Mouse (Mus musculus) heart, postnatal 25 days (tissue): ENCODE results near the gene Cap2. TPM values are rescaled to one million over a fixed set of nuclear protein-coding genes. Genes with fewer than 3 reads are reported as not detected.

Experiments used
- DNase-seq: peaks from one replicate; pipeline ENCODE4 v3.0.0; 2022; ENCODE audit warnings: low spot score
- intact Hi-C: fragments of 180-260 bp; cut with DNase I; formaldehyde crosslinking; loops from one replicate; pipeline ENCODE4 v1.15.1; 2025
- total RNA-seq, 2 experiments: library from RNA; stranded (reverse); gene quantifications; 2 replicates each; pipeline ENCODE4 v1.2.3; 2021

The Cap2 gene
- 100 to 1,000 TPM; 133 to 155 TPM for total RNA-seq

- DNase-seq = peak; percentile 60
- intact Hi-C loops = loop anchor here (5.0 kb wide), 2 partner anchors 70 to 80 kb away; no protein-coding TSS in a partner anchor
These were observed at the start of gene Cap2 for GRCm38 (mm10) chr13:46501800-46502389. Gene Cap2 (plus strand): TSS chr13:46501848.

- intact Hi-C loops = no loop called here
- no peak for DNase-seq
These were observed 42.1 kb upstream of the Cap2 start for GRCm38 (mm10) chr13:46459546-46459945.

- intact Hi-C loops = no loop called here
- no peak for DNase-seq
These were observed 39.4 kb upstream of the Cap2 start for GRCm38 (mm10) chr13:46462280-46462679.

- DNase-seq = no peak
- intact Hi-C loops = no loop called here
These were observed 37.9 kb upstream of the Cap2 start for GRCm38 (mm10) chr13:46463764-46464163.

DNA sequence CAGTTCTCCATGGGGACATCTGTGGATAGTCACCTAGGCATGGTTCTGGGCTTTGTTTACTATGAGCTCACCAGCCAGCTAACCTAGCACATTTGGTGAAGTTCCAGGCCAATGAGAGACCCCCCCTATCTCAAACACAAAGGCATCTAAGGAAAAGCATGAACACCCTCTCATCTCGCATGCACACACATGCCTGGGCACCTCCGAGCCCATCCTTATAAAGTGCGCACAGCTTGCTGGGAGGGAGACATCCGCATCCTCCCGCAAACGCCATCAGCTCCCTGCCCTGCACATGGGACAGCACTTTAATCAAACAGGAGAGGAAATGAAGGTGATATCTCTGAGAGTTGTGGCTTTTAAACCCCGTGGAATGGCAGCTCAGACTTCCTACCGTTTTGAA lies 33.4 kb upstream of the Cap2 start:
- DNase-seq = no peak
- intact Hi-C loops = no loop called here

DNA sequence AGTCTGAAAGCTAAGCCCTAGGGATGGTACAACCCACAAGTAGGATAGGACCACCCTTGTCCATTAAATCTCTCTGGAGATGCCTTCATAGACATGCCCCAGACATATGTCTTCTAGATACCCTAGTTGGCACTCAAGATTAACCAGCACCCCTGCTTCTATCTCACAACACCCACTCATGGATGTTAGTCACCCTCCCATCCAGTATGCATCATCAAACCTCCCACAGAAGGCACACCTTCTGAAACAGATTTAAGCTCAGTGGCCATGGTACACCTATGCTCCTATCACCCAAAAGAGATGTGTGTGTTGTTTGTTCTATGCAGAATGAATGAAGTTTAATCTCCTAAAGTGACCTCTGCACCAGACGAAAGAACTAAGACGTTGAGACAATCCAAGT lies 32.1 kb upstream of the Cap2 start:
- intact Hi-C loops = no loop called here
- DNase-seq = no peak

- DNase-seq = no peak
- intact Hi-C loops = loop anchor here (5.0 kb wide), 1 partner anchor 34 kb away; no protein-coding TSS in a partner anchor
These were observed 20.4 kb upstream of the Cap2 start for GRCm38 (mm10) chr13:46481271-46481670.

DNA sequence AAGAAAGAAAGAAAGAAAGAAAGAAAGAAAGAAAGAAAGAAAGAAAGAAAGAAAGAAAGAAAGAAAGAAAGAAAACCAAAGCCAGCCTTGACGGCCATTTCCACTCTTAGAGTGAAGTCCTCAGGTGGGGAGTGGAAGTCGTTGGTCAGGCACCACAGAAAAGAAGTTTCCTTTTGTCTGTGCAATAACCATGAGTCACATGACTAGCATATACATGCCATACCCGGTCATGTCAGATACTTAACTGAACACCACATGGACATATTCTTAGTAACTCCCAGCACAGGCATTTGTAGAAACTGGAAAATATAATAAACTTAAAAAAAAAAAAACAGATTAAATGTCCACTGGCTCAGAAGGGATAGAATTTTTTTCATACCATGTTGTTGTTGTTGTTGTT lies 16.0 kb upstream of the Cap2 start:
- intact Hi-C loops = no loop called here
- no peak for DNase-seq

GRCm38 (mm10) chr13:46488166-46488565 lies 13.5 kb upstream of the Cap2 start:
- intact Hi-C loops = no loop called here
- no peak for DNase-seq

- intact Hi-C loops = no loop called here
- no peak for DNase-seq
These were observed 11.0 kb upstream of the Cap2 start for GRCm38 (mm10) chr13:46490644-46491043.

- no peak for DNase-seq
These were observed 793 bp downstream of the Cap2 start for GRCm38 (mm10) chr13:46502390-46502891.

DNA sequence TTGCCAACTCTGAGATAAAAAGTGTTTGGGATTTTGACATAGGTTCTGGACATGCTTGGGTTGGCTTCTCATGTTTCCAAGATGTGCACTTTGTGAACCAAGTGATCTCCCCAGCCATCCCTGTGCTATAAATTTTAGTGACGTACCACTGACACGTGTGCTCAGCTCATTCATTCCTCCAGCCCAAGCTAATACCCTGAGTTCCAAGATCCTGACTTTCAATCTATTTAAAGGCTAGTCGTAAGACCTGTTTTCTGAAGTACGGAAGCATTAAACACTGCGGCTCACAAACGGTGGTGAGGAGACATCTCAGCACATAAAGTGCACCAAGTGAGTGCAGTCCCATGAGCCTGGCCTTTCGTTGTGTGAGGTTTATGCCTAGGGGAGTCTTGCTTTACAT lies 6.3 kb downstream of the Cap2 start:
- no peak for DNase-seq
- intact Hi-C loops = no loop called here

More at GRCm38 (mm10) chr13:46502390-46502891, 793 bp downstream of the Cap2 start:
- intact Hi-C loops = loop anchor here (5.0 kb wide), 2 partner anchors 70 to 80 kb away; no protein-coding TSS in a partner anchor

GRCm38 (mm10) chr13:46508823-46509222 lies 7.2 kb downstream of the Cap2 start:
- no peak for DNase-seq
- intact Hi-C loops = no loop called here

- intact Hi-C loops = no loop called here
- DNase-seq = no peak
These were observed 8.8 kb downstream of the Cap2 start for GRCm38 (mm10) chr13:46510460-46510859.

- DNase-seq = no peak
- intact Hi-C loops = no loop called here
These were observed 12.8 kb downstream of the Cap2 start for GRCm38 (mm10) chr13:46514484-46514883.

DNA sequence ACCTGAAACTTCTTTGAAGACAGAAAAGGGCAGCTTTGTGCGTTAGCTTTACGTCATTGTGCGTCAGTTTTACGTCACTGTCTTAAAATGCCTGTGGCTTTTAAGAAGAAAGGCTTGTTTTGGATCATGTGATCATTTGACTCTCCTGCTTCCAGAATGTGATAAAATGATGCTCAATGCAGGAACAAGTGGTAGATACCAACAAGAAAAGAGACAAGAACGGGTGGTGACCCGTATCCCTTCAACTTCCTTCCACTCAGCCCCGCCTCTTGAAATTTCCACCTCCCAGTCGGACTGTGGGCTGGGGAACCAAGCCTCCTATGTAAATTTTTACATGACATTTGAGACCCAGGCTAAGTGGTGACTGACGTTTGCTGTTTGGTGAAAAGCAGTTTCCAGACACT lies 13.5 kb downstream of the Cap2 start:
- DNase-seq = no peak
- intact Hi-C loops = no loop called here

DNA sequence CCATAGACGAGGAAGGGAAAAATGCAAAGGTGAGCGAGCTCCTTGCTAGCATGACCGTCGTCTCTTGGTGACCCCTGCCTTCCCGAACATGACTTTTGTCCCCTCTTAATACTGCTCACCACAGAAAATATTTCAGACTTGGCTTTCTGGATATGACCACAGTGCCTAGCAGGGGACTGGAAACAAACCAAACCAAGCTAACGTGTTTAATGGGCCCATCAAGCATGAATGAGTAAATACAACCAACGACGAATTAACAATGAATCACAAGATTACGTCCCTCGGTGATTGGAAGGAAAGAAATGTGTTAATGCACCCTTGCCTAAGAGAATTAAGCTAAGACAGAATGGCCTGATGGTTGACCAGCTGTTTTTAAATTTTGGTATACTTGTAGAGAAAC lies 13.9 kb downstream of the Cap2 start:
- no peak for DNase-seq
- intact Hi-C loops = no loop called here

GRCm38 (mm10) chr13:46516183-46516582 lies 14.5 kb downstream of the Cap2 start:
- intact Hi-C loops = no loop called here
- no peak for DNase-seq

DNA sequence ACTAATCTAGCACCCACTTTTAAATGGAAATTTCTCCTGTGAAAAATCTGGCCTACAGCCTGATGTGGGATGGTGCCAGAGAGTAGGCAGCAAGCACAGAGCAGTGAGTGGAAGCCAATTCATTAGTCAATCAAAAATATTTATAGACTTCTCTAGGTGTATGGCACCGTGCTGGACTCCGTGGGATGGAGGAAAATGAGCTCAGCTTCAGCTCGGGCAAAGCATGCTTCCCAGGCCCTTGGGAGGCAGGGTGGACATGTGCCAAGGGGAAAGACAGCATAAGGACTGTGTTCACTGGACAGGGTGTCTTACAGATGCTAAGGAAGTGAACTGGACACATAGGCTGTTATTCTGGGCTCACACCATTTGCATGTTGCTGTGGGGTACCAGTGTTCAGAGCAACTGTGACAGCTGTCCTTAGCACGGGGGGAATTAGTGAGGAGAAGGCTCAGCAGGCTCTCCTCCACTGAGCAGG lies 15.6 kb downstream of the Cap2 start:
- DNase-seq = no peak
- intact Hi-C loops = no loop called here

- intact Hi-C loops = no loop called here
These were observed 19.8 kb downstream of the Cap2 start for GRCm38 (mm10) chr13:46521482-46521881.

DNA sequence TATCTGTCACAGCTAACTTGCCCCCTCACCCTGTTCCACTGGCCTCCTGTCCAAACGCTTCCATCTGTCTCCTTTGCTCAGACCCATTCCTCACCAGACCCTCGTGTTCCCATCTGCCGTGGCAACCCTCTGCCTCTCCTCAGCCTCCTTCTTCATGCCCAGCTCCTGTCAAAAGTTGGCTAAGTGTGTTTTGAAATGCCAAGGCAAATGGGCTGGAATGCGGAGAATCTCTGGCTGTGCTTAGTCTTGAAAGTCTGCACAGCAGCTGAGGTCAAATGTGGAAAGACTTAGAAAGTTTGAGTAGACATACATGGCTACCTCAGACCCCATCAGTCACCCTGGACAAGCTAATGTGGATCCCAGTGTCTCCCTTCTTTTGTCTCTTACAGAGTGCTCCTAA lies 21.1 kb downstream of the Cap2 start:
- DNase-seq = no peak
- intact Hi-C loops = no loop called here

More at GRCm38 (mm10) chr13:46521482-46521881, 19.8 kb downstream of the Cap2 start:
- DNase-seq = no peak

- DNase-seq = no peak
- intact Hi-C loops = no loop called here
These were observed 21.6 kb downstream of the Cap2 start for GRCm38 (mm10) chr13:46523235-46523634.
